Comparison of ENCODE assay signal across 13 mouse cellular contexts in the genomic region with DNA sequence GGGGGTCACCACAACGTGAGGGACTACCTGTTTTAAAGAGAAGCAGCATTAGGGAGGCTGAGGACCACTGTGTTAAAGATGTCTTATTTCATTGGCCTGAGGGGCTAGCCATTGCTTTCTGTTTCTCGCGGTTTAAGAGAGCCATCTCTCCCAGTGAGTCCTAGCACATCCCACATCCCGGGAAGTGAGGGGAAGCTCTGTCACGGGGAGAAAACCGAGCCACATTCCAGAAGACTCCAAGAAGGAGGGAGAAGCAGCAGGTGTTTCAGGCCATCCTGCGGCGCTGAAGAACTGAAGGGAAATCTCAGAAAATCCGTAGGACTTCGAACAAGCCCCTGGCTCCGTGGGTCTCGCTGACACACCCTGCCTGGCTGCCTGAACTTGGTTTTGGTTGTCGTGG.
DNase-seq lines count a peak whose midpoint lies in the region; ATAC-seq and TF ChIP-seq lines count a peak whose summit lies in the region.
"Had no signal": no experiment of that assay in that cellular context is flagged by ENCODE, and none has a peak within 500 bp of the region (broad histone marks: within the 10 kb centered on the region; RNA-seq: fewer than 3 reads in every experiment).

No protein-coding gene starts in this region.

- H3K4me2 ChIP-seq in intestine, postnatal 0 days (replicated peaks; ENCODE audit: low read depth), result no peak overlapping the region
- H3K4me2 ChIP-seq in intestine, embryonic 16.5 days (ENCODE audit: low read depth, low read length), result no peak overlapping the region
- peak overlapping the region; percentile 93; the same call in 1 of the 2 replicates for H3K4me2 ChIP-seq in forebrain, embryonic 15.5 days (replicated peaks)

- no peaks in the 10 kb centered on the region for H3K9me3 ChIP-seq in intestine, postnatal 0 days (ENCODE audit: control insufficient read depth)
- H3K9me3 ChIP-seq in intestine, embryonic 16.5 days (ENCODE audit: control insufficient read depth, low read length), result no peaks in the 10 kb centered on the region
- no peaks in the 10 kb centered on the region for H3K9me3 ChIP-seq in embryonic facial prominence, embryonic 10.5 days
- H3K9me3 ChIP-seq in forebrain, embryonic 15.5 days, result no peaks in the 10 kb centered on the region

- H3K36me3 ChIP-seq in intestine, postnatal 0 days (ENCODE audit: control insufficient read depth, insufficient read depth), result no peaks in the 10 kb centered on the region
- H3K36me3 ChIP-seq in intestine, embryonic 16.5 days (ENCODE audit: control insufficient read depth, insufficient read depth, low read length), result no peaks in the 10 kb centered on the region
- H3K36me3 ChIP-seq in embryonic facial prominence, embryonic 10.5 days (replicated peaks), result no peaks in the 10 kb centered on the region
- H3K36me3 ChIP-seq in forebrain, embryonic 15.5 days, result no peaks in the 10 kb centered on the region

- peak overlapping the region; percentile 26 for H3K4me3 ChIP-seq in gastrocnemius, adult 2 months
- H3K4me3 ChIP-seq in intestine, postnatal 0 days (ENCODE audit: low read depth, low read length), result peak overlapping the region; percentile 5; the same call in 1 of the 2 replicates
- no peak overlapping the region for H3K4me3 ChIP-seq in intestine, embryonic 16.5 days (ENCODE audit: low read length)
- peak overlapping the region; percentile 61 for H3K4me3 ChIP-seq in embryonic facial prominence, embryonic 10.5 days
- H3K4me3 ChIP-seq in forebrain, embryonic 15.5 days, result no peak overlapping the region

- no peak overlapping the region for H3K9ac ChIP-seq in intestine, postnatal 0 days (ENCODE audit: low read depth, low read length)
- no peak overlapping the region for H3K9ac ChIP-seq in intestine, embryonic 16.5 days (ENCODE audit: low read depth, low read length)
- no peak overlapping the region for H3K9ac ChIP-seq in forebrain, embryonic 15.5 days (replicated peaks)

- H3K27ac ChIP-seq in gastrocnemius, adult 2 months, result no peak overlapping the region
- no peak overlapping the region for H3K27ac ChIP-seq in intestine, postnatal 0 days (ENCODE audit: low read depth, low read length)
- no peak overlapping the region for H3K27ac ChIP-seq in intestine, embryonic 16.5 days (ENCODE audit: low read length)
- H3K27ac ChIP-seq in embryonic facial prominence, embryonic 10.5 days (replicated peaks), result 0 out of 2 replicates have a peak overlapping the region, but pooled peaks have one; percentile 19
- peak overlapping the region; percentile 62 for H3K27ac ChIP-seq in forebrain, embryonic 15.5 days (replicated peaks)

- H3K4me1 ChIP-seq in intestine, postnatal 0 days (replicated peaks; ENCODE audit: control insufficient read depth, insufficient read depth, low read length), result no peaks in the 10 kb centered on the region
- peaks cover 13% of the 10 kb centered on the region for H3K4me1 ChIP-seq in intestine, embryonic 16.5 days (ENCODE audit: control insufficient read depth, insufficient read depth, low read length)
- peaks cover 39% of the 10 kb centered on the region for H3K4me1 ChIP-seq in embryonic facial prominence, embryonic 10.5 days
- peaks cover 41% of the 10 kb centered on the region for H3K4me1 ChIP-seq in forebrain, embryonic 15.5 days

- DNase-seq in gastrocnemius, adult 2 months, result no peak
- no peak for DNase-seq in gastrocnemius, postnatal 10 days
- DNase-seq in embryonic facial prominence, embryonic 10.5 days (ENCODE audit: low spot score), result no peak
- DNase-seq in kidney, postnatal 36 days, result no peak
- no peak for DNase-seq in layer of hippocampus, postnatal 10 days (ENCODE audit: low spot score in 2 of 2)
- DNase-seq: adrenal gland, postnatal 10 days; cerebellum, postnatal 25 days; kidney, postnatal 10 days; layer of hippocampus, postnatal 36 days; lung, postnatal 36 days had no signal

- H3K27me3 ChIP-seq in intestine, postnatal 0 days (replicated peaks; ENCODE audit: control insufficient read depth, insufficient read depth, low read length), result peaks cover 43% of the 10 kb centered on the region
- H3K27me3 ChIP-seq in intestine, embryonic 16.5 days (replicated peaks; ENCODE audit: control insufficient read depth, insufficient read depth, low read length), result peaks cover 48% of the 10 kb centered on the region
- H3K27me3 ChIP-seq in embryonic facial prominence, embryonic 10.5 days (replicated peaks; ENCODE audit: low read depth, poor library complexity, severe bottlenecking), result peaks cover 96% of the 10 kb centered on the region
- H3K27me3 ChIP-seq in forebrain, embryonic 15.5 days, result peaks cover 15% of the 10 kb centered on the region; the same call in 1 of the 2 replicates

- WGBS in intestine, postnatal 0 days, result 9% methylated on average over 13 of the region's 13 CpGs
- 8% methylated on average over 13 of the region's 13 CpGs for WGBS in intestine, embryonic 16.5 days
- 3% methylated on average over 13 of the region's 13 CpGs for WGBS in embryonic facial prominence, embryonic 10.5 days
- WGBS in forebrain, embryonic 15.5 days, result 5% methylated on average over 13 of the region's 13 CpGs

- TF ChIP-seq CTCF in gastrocnemius, adult 2 months (IDR thresholded peaks at IDR 0.05), result no peak
- no peak for TF ChIP-seq CTCF in intestine, postnatal 0 days (IDR thresholded peaks at IDR 0.05; ENCODE audit: low read depth)

- intact Hi-C loops in gastrocnemius, adult 2 months (cut with DNase I), result no loop called here

- ATAC-seq in intestine, postnatal 0 days, result no peak
- ATAC-seq in intestine, embryonic 16.5 days, result no peak
- ATAC-seq in forebrain, embryonic 15.5 days (replicated peaks), result no peak

Comparison
In these comparisons a context has a peak if more than half of its experiments do, and no peak if none do; other contexts are left out.
1. H3K4me3 ChIP-seq: peak in gastrocnemius, adult 2 months (single experiment), intestine, postnatal 0 days (single experiment) and embryonic facial prominence, embryonic 10.5 days (single experiment); none in intestine, embryonic 16.5 days (single experiment) and forebrain, embryonic 15.5 days (single experiment).
2. H3K27ac ChIP-seq: peak in embryonic facial prominence, embryonic 10.5 days (single experiment) and forebrain, embryonic 15.5 days (single experiment); none in gastrocnemius, adult 2 months (single experiment), intestine, postnatal 0 days (single experiment) and intestine, embryonic 16.5 days (single experiment).